Mouse (Mus musculus) heart, postnatal 0 days (tissue): ENCODE data around the gene Lcat.

Source experiments
- CTCF ChIP-seq: IDR thresholded peaks from 2 replicates; pipeline ENCODE4 v1.5.1; 2016; ENCODE audit warnings: antibody characterized with exemption, control low read depth, low read depth
- EP300 ChIP-seq: IDR thresholded peaks from 2 replicates; pipeline ENCODE4 v1.6.1; 2016; ENCODE audit warnings: antibody characterized with exemption, low read depth

DNA sequence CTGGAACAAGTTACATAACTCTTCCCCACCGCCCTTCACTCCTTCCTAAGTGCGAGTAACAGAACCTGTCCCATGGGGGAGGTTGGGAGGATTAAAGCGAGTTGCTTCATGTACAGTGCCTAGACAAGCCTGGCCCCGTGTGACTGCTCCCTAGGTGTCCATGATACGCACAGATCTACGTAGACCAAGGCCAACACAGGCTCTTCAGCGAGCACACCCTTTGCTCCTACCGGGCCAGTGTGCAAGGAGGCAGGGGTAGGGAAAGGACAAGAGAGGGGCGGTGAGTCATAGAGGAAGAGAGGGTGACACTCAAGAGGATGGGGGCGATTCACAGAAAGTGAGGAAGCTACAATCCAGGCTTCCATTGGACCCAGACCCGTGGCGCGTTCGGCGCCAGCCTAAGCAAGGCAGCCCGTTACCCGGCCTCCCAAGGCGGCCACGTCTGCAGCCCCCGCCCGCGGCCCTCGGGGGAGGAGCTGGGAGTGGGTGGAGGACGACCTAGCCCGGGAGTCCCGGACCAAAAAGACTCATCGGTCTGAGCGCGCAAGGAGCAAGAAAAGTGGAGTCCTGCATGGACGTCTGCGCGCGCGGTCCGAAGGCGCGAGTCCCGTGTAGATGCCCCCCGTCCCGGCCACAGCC is 22.2 kb upstream of the Lcat start:
- no peak for TF ChIP-seq CTCF
- no peak for TF ChIP-seq EP300
